Mouse (Mus musculus): Measurements from ENCODE around the gene Cbl. TPM values are rescaled to one million over a fixed set of nuclear protein-coding genes. Genes with fewer than 3 reads are reported as not detected.

Cbl gene
- polyA plus RNA-seq, 1 experiment from 2014 or later, result 19.2 TPM

DNA sequence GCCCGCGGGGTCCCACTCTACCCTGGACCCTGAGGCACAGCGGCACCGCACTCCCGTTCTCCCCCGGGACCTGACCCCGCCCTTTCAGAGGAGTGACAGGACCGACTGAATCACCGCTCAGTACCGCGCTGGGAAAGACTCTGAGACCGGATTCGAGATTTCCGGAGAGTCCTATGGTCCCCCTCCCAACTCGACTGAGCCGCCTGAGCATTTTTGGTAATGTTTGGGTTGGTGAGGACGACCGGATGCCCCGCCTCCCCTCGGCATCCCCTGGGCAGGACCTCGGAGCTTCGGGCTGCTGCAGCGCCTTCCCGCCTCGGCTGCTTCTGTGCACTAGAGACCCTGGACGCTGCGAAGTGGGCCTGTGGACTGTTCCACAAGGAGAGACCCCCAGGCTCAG, 103.8 kb downstream of the Cbl start:
- Histone ChIP-seq H3K9me3 (ENCODE audit: control insufficient read depth, low read length) (no peaks in the 10 kb centered on the region), H3K27me3 (ENCODE audit: control insufficient read depth, insufficient read depth, low read length) (peaks cover 35% of the 10 kb centered on the region), H3K4me2 (ENCODE audit: low read depth, severe bottlenecking) (peak overlapping the region; percentile 73), H3K4me1 (ENCODE audit: control insufficient read depth, insufficient read depth, low read length) (peaks cover 33% of the 10 kb centered on the region), H3K9ac (ENCODE audit: low read length) (peak overlapping the region; percentile 45; the same call in 1 of the 2 replicates), H3K4me3 (ENCODE audit: low read depth, low read length) (peak overlapping the region; percentile 31), H3K27ac (replicated peaks; ENCODE audit: low read depth, low read length) (peak overlapping the region; percentile 68; the same call in 1 of the 2 replicates), H3K36me3 (ENCODE audit: control insufficient read depth, insufficient read depth, low read length) (no peaks in the 10 kb centered on the region)
- under 1% methylated on average over 27 of the region's 27 CpGs for WGBS
- ATAC-seq (ENCODE audit: insufficient number of reproducible peaks, low FRiP score, low TSS enrichment, low read depth) (peak; percentile 32; the same call in 1 of the 2 replicates), DNase-seq (ENCODE audit: low spot score) (peak; percentile 76)

GRCm38 (mm10) chr9:44129633-44130032, 104.2 kb downstream of the Cbl start:
- DNase-seq (ENCODE audit: low spot score) (no peak), ATAC-seq (ENCODE audit: insufficient number of reproducible peaks, low FRiP score, low TSS enrichment, low read depth) (0 out of 2 replicates have a peak, but pooled peaks have one; percentile 1)
- Histone ChIP-seq H3K4me1 (ENCODE audit: control insufficient read depth, insufficient read depth, low read length) (peaks cover 30% of the 10 kb centered on the region), H3K9me3 (ENCODE audit: control insufficient read depth, low read length) (no peaks in the 10 kb centered on the region), H3K4me2 (ENCODE audit: low read depth, severe bottlenecking) (peak overlapping the region; percentile 73), H3K36me3 (ENCODE audit: control insufficient read depth, insufficient read depth, low read length) (no peaks in the 10 kb centered on the region), H3K4me3 (ENCODE audit: low read depth, low read length) (peak overlapping the region; percentile 31), H3K27me3 (ENCODE audit: control insufficient read depth, insufficient read depth, low read length) (peaks cover 33% of the 10 kb centered on the region), H3K9ac (ENCODE audit: low read length) (peak overlapping the region; percentile 45; the same call in 1 of the 2 replicates), H3K27ac (replicated peaks; ENCODE audit: low read depth, low read length) (peak overlapping the region; percentile 68; the same call in 1 of the 2 replicates)
- WGBS, result 7% methylated on average over 9 of the region's 9 CpGs

DNA sequence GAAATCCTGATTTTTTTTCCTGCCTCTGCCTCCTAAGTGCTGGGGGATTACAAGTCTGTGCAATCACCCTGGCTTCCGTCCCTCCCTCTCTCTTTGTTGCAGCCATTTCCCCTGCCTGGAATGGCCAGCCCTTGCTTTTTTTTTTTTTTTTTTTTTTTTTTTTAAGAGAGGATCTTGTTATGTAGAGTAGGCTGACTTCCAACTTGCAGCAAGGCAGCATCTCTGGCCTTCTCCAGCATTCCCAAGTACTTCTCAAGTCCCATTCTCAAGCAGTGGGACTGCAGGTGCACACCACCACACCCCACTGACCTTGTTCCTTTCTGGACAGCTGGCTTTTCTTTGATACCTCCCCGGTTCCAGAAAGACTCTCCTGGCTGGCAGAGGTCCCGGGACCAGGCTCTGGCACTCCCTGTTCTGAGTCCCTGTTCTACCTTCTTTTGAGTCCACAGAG, 106.5 kb downstream of the Cbl start:
- Histone ChIP-seq H3K9me3 (ENCODE audit: control insufficient read depth, low read length) (no peaks in the 10 kb centered on the region), H3K4me3 (ENCODE audit: low read depth, low read length) (no peak overlapping the region), H3K4me2 (ENCODE audit: low read depth, severe bottlenecking) (no peak overlapping the region), H3K27ac (replicated peaks; ENCODE audit: low read depth, low read length) (no peak overlapping the region), H3K4me1 (ENCODE audit: control insufficient read depth, insufficient read depth, low read length) (peaks cover 24% of the 10 kb centered on the region), H3K36me3 (ENCODE audit: control insufficient read depth, insufficient read depth, low read length) (no peaks in the 10 kb centered on the region), H3K27me3 (ENCODE audit: control insufficient read depth, insufficient read depth, low read length) (peaks cover 10% of the 10 kb centered on the region), H3K9ac (ENCODE audit: low read length) (no peak overlapping the region)
- WGBS, result 63% methylated on average over 3 of the region's 3 CpGs
- ATAC-seq (ENCODE audit: insufficient number of reproducible peaks, low FRiP score, low TSS enrichment, low read depth), result no peak
- DNase-seq (ENCODE audit: low spot score), result no peak

DNA sequence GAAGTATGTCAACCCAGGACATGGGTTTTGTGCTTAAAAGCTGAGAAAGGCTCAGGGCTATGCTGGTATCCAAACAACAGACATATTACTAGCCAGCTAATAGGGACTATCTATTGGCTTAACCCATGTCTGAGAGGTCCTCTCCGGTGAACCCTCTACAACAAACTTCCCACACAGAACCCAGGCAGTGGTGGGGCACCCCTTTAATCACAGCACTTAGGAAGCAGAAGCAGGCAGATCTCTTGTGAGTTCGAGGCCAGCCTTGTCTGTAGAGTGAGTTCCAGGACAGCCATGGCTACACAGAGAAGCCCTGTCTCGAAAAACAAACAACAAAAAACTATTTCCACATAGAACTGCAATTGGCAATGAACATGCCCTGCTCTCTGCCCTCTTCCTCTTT, 107.1 kb downstream of the Cbl start:
- DNase-seq (ENCODE audit: low spot score) (no peak), ATAC-seq (ENCODE audit: insufficient number of reproducible peaks, low FRiP score, low TSS enrichment, low read depth) (no peak)
- H3K27me3 ChIP-seq (ENCODE audit: control insufficient read depth, insufficient read depth, low read length), result peaks cover 7% of the 10 kb centered on the region
- H3K4me3 ChIP-seq (ENCODE audit: low read depth, low read length), result no peak overlapping the region
- WGBS, result 86% methylated on average over 3 of the region's 3 CpGs
- H3K9ac ChIP-seq (ENCODE audit: low read length), result no peak overlapping the region
- no peaks in the 10 kb centered on the region for H3K9me3 ChIP-seq (ENCODE audit: control insufficient read depth, low read length)
- peaks cover 24% of the 10 kb centered on the region for H3K4me1 ChIP-seq (ENCODE audit: control insufficient read depth, insufficient read depth, low read length)
- no peaks in the 10 kb centered on the region for H3K36me3 ChIP-seq (ENCODE audit: control insufficient read depth, insufficient read depth, low read length)
- 0 out of 2 replicates have a peak overlapping the region, but pooled peaks have one; percentile 25 for H3K4me2 ChIP-seq (ENCODE audit: low read depth, severe bottlenecking)
- no peak overlapping the region for H3K27ac ChIP-seq (replicated peaks; ENCODE audit: low read depth, low read length)

- H3K9ac ChIP-seq (ENCODE audit: low read length), result no peak overlapping the region
- no peaks in the 10 kb centered on the region for H3K9me3 ChIP-seq (ENCODE audit: control insufficient read depth, low read length)
- H3K4me2 ChIP-seq (ENCODE audit: low read depth, severe bottlenecking), result peak overlapping the region; percentile 25; the same call in 1 of the 2 replicates
- H3K27me3 ChIP-seq (ENCODE audit: control insufficient read depth, insufficient read depth, low read length), result no peaks in the 10 kb centered on the region
- 34% methylated on average over 18 of the region's 18 CpGs for WGBS
- ATAC-seq (ENCODE audit: insufficient number of reproducible peaks, low FRiP score, low TSS enrichment, low read depth), result no peak
- peak; percentile 93 for DNase-seq (ENCODE audit: low spot score)
- no peak overlapping the region for H3K4me3 ChIP-seq (ENCODE audit: low read depth, low read length)
- H3K36me3 ChIP-seq (ENCODE audit: control insufficient read depth, insufficient read depth, low read length), result no peaks in the 10 kb centered on the region
- H3K4me1 ChIP-seq (ENCODE audit: control insufficient read depth, insufficient read depth, low read length), result peaks cover 19% of the 10 kb centered on the region
- no peak overlapping the region for H3K27ac ChIP-seq (replicated peaks; ENCODE audit: low read depth, low read length)
Measured at GRCm38 (mm10) chr9:44125546-44126428, 108.1 kb downstream of the Cbl start.

GRCm38 (mm10) chr9:44125026-44125425, 108.8 kb downstream of the Cbl start:
- Histone ChIP-seq H3K27me3 (ENCODE audit: control insufficient read depth, insufficient read depth, low read length) (no peaks in the 10 kb centered on the region), H3K9ac (ENCODE audit: low read length) (no peak overlapping the region), H3K27ac (replicated peaks; ENCODE audit: low read depth, low read length) (no peak overlapping the region), H3K9me3 (ENCODE audit: control insufficient read depth, low read length) (no peaks in the 10 kb centered on the region), H3K36me3 (ENCODE audit: control insufficient read depth, insufficient read depth, low read length) (no peaks in the 10 kb centered on the region), H3K4me3 (ENCODE audit: low read depth, low read length) (no peak overlapping the region), H3K4me2 (ENCODE audit: low read depth, severe bottlenecking) (no peak overlapping the region), H3K4me1 (ENCODE audit: control insufficient read depth, insufficient read depth, low read length) (peaks cover 12% of the 10 kb centered on the region)
- no peak for DNase-seq (ENCODE audit: low spot score)
- WGBS, result 60% methylated on average over 5 of the region's 5 CpGs
- no peak for ATAC-seq (ENCODE audit: insufficient number of reproducible peaks, low FRiP score, low TSS enrichment, low read depth)

GRCm38 (mm10) chr9:44124317-44124716, 109.5 kb downstream of the Cbl start:
- 80% methylated on average over 6 of the region's 6 CpGs for WGBS
- Histone ChIP-seq H3K27ac (replicated peaks; ENCODE audit: low read depth, low read length) (no peak overlapping the region), H3K27me3 (ENCODE audit: control insufficient read depth, insufficient read depth, low read length) (no peaks in the 10 kb centered on the region), H3K9ac (ENCODE audit: low read length) (no peak overlapping the region), H3K36me3 (ENCODE audit: control insufficient read depth, insufficient read depth, low read length) (no peaks in the 10 kb centered on the region), H3K4me2 (ENCODE audit: low read depth, severe bottlenecking) (no peak overlapping the region), H3K9me3 (ENCODE audit: control insufficient read depth, low read length) (no peaks in the 10 kb centered on the region), H3K4me3 (ENCODE audit: low read depth, low read length) (no peak overlapping the region), H3K4me1 (ENCODE audit: control insufficient read depth, insufficient read depth, low read length) (peaks cover 5% of the 10 kb centered on the region)
- ATAC-seq (ENCODE audit: insufficient number of reproducible peaks, low FRiP score, low TSS enrichment, low read depth) (no peak), DNase-seq (ENCODE audit: low spot score) (no peak)

GRCm38 (mm10) chr9:44119948-44120465, 113.8 kb downstream of the Cbl start:
- Histone ChIP-seq H3K4me3 (ENCODE audit: low read depth, low read length) (no peak overlapping the region), H3K27me3 (ENCODE audit: control insufficient read depth, insufficient read depth, low read length) (no peaks in the 10 kb centered on the region), H3K36me3 (ENCODE audit: control insufficient read depth, insufficient read depth, low read length) (no peaks in the 10 kb centered on the region), H3K27ac (replicated peaks; ENCODE audit: low read depth, low read length) (no peak overlapping the region), H3K4me2 (ENCODE audit: low read depth, severe bottlenecking) (no peak overlapping the region), H3K9ac (ENCODE audit: low read length) (no peak overlapping the region), H3K4me1 (ENCODE audit: control insufficient read depth, insufficient read depth, low read length) (no peaks in the 10 kb centered on the region), H3K9me3 (ENCODE audit: control insufficient read depth, low read length) (no peaks in the 10 kb centered on the region)
- DNase-seq (ENCODE audit: low spot score) (no peak), ATAC-seq (ENCODE audit: insufficient number of reproducible peaks, low FRiP score, low TSS enrichment, low read depth) (no peak)
- 73% methylated on average over 8 of the region's 8 CpGs for WGBS

All from limb, embryonic 11.5 days (tissue).